Mouse (Mus musculus) NIH3T3 (cell line): ENCODE results near the gene Klhl26.
A peak's percentile ranks its signal among the peaks of the same experiment; 100 is the strongest.

ENCODE experiments used
- DNase-seq: peaks from one replicate; pipeline ENCODE4 v3.0.0-alpha.2; 2012; ENCODE audit warnings: low read depth

The Klhl26 gene

DNA sequence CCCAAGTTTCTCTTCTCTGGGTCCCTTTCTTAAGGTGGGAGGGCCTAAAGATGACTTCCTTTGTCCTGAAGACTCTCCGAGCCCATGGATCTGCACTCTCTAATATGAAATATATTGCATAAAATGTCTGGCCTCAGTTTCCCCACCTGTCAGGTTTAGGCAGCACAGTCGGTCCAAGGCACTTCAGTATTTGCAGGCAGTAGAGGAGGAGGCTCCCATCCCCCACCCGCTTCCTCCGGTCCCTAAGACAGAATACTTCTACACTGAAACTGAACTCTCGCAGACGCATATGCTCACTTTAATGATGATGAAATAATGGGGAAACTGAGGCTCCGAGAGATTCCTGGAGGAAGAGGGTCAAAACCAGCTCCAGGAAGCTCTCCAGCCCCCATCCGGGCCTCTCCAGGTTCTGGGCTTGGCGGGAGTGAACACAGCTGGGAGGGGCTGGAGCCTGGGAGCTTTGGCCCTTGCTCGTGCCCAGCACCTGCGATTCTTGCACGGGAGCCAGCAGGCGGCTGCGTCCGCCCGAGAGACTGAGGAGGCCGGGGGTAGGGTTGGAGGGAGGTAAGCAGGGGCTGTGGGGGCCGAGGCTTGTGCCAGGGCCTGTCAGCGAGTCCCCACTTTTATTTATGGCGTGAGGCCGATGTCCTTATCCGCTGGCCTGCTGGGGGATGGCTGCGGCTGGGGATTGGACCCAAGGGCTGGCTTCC, 25.2 kb upstream of the Klhl26 start:
- peak; percentile 59 for DNase-seq

DNA sequence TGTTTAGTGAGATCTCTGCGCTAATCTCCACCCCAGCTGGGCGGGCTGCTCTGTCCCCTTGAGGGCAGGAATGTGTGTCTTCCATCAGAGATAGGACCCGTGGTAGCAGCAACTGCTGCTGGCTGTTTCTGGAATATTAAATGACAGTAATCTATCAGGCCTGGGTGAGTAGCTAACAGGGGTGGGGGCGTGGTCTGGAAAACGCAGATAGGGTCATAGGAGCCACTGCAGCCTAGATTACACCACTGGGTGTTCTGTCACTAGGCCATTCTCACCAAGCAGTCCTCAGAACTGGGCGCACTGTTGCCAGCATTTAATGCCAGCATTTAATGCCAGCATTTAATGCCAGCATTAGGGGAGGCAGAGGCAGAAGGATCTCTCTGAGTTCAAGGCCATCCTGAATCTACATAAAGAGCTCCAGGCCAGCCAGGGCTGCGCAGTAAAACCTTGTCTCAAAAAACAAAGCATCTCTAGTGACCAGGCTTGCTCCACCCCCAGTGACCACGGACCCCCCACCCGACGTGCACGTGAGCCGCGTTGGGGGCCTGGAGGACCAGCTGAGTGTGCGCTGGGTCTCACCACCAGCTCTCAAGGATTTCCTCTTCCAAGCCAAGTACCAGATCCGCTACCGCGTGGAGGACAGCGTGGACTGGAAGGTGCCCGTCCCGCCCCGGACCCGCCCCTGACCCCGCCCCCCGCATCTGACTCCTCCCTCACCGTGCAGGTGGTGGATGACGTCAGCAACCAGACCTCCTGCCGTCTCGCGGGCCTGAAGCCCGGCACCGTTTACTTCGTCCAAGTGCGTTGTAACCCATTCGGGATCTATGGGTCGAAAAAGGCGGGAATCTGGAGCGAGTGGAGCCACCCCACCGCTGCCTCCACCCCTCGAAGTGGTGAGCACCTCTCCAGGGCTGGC, 23.9 kb upstream of the Klhl26 start:
- no peak for DNase-seq

DNA sequence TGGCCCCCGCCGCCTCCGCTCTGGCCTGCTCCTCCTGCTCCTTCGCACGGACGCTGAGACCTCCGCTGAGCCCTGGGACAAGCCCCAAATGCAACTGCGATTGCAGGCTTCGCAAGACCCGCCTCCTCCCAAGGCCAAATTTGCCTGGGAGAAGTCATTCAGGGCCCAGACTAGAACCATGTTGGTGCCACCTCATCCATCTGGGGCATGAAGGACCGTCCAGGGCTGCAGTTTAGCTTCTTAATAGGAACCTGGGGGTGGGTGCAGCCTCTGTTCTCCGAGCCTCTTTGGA, 18.9 kb upstream of the Klhl26 start:
- DNase-seq = peak; percentile 61

DNA sequence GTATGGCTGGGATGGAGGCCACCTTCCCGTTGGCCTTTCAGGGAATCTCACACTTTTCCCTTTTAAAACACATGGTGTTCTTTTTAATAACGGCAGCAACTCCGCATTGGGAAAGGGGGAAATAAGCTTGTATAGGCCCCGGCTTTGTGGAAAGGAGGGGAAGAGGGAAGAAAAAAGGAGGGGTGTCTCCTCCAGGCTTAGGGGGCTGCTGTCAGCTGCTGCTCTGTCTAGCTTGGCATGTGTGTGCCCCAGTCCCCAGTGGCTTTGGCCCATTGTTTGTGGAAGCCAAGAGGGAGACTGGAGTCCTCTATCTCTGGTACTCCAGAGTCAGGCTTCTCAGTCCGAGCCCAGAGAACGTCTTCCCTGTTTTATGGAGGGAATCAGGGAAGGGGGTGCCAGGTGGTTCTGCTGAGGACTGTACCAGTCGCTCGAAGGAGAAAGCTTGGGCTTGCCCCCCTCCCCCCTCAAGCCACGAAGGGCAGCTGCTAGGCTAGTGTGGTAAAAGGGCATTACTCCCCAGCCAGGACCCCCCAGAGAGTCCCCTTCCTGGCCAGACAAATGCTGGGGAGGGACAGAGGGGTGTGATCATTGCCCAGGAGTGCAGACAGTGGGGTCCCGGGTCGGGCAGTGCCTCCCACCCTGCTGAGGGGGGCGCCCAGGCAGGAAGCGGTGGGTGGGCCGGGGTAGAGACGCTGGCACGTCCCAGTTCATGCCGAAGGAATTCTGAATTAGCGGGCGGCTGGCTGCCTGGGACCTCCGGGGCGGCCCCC, 18.4 kb upstream of the Klhl26 start:
- no peak for DNase-seq

DNA sequence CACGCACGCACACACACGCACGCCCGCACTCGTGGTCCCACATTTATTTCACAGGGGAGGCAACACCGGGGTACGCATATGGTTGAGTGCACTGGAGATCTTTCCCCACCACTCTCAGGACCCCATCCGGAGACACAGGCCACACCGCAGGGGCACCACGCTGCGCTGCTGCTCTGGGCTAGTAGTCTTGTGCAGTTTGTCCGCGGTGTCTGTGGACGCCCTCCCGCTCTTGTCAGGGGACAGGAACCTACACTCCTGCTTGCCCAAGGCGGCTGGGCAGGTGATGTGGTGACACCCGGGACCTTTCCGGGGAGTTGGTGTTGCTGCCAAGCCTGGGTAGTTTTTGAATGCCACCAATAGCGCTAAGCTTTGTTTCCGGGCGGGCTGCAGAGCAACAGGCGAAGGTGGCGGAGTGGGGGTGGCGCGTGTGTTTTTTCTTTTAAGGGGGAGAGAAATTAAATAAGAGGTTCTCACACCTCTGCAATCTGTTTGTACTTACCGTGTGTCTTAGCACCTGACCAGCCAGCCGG, 17.7 kb upstream of the Klhl26 start:
- DNase-seq = no peak

DNA sequence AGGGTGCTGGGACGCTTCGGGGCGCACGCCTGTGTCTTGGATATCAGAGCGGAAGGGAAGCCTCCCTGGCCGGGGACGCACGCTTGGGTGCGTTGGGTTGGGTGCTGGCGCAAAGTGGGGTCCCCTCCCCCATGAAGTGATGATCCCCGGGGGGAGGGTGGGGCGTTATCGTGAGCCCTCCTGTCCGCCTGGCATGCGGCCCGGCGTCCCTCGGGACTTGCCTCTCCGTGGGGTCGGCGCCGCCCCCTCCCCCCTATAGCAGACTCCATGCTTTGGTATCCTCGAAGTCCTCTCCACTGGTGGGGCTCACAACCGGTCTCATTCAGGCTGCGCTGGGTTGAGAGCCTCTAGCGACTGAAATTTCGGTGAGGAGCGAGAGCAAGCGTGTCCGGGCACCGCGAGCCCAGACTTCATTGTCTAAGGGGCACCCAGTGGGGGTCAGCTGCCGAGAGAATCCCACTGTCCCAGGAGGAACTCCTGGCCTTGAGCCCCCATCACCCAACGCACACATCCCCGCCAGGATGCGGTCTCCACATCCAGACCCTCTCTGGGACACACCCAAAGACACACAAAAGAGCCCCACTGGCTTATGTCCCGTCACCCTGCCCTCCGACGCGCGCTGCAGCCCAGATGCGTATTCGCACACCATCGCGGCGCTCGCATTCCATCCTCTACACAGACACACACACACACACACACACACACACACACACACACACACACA, 17.1 kb upstream of the Klhl26 start:
- peak; percentile 59 for DNase-seq

DNA sequence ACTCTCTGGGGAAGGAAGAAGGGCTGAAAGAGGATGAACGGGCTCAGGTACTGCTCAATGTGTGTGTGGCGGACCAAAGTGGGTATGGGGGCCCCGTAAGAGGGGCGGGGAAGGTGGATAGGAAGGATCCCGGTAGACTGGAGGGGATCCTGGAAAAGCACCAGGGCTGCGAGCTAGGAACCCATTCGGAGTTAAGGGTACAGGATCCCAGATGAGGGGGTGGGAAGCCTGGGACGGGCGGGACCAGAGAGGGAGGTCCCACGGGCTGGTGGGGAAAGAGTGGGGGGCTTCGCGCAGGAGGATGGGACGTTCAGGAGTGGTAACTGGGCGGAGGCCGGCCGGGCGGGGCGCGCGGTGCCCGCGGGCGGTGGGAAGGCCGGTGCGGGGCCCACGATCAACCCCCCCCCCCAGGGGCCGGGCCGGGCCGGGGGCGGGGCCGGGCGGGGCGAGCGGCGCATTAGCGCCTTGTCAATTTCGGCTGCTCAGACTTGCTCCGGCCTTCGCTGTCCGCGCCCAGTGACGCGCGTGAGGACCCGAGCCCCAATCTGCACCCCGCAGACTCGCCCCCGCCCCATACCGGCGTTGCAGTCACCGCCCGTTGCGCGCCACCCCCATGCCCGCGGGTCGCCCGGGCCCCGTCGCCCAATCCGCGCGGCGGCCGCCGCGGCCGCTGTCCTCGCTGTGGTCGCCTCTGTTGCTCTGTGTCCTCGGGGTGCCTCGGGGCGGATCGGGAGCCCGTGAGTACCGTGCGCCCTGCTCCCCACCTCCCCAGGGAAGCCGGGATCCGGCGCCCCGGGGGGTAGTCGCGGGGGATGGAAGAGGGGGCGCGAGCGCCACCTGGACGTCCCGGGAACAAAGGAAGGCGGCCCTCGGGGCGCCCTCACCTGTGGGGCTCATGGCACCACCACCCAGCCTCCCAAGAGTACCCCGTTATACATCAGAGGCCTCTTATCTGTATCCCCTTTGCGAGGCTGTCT, 16.2 kb upstream of the Klhl26 start, which contains the start of gene Crlf1:
Crlf1 (plus strand) TSS at position 495 of the 977 bp plus-strand sequence.
- peak; percentile 65 for DNase-seq

DNA sequence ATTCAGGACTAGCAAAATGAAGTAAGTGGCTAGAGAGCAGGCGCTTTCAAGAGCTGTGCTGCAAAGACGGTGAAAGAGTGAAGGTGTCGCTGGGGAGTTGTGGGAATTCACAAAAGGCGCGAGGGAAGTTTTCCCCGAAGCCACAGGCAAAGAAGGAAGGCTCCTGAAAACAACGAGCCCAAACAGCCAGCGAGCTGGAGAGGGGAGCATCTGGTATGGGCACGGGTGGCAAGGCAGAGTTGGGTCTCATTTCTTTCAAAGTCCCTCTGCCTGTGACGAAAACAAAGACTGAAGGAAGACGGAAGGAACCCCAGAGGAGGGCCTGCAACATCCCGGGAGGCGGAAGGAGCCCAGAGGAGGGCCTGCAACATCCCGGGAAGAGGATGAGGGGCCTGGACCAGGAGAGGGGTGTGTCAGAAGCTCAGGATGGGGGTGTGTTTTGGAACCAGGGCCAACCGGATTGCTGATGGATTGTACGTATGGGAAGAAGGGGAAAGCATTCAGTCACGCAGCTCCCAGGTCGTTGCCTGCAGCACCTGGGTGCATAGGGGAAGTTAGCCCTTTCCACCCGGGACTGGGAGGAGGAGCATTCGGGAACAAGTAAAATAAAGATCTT, 14.2 kb upstream of the Klhl26 start:
- no peak for DNase-seq

DNA sequence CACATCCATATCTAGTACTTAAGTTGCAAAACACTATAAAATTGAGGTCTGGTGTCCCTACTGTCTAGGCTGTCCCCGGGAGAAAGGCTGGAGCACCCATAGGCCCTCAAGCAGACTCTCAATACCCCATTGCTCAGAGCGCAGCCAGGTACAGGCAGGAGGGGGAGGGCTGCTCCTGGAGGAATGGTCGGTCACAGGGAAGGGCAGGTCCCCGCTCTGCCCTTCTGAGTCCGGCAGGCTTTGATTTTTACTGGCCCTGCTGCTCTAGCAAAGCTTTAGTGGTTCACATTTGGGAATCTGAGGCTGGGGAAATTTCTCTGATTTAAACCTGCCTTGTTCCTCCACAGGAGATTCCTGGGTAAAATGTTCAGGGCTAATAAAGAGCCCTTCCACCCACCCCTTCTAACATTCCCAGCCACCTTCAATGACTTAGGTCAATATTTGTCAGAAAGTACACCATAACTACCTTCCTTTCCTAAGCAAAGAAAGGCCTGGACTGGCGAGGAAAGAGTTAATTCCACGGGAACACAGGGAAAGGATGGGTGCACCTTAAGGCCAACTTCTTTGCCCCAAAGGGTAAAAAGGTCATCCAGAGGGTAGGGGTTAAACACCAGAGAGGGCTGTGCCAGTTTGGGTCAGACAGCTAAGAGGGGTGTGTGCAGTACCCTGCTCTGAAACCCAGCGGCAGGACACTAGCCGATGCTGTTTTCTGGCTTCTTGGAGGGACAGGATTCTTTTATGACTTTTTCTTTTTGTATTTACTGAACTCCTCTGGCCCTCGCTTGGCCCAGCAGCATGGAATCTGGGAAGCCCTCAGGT, 13.5 kb upstream of the Klhl26 start:
- DNase-seq = no peak

DNA sequence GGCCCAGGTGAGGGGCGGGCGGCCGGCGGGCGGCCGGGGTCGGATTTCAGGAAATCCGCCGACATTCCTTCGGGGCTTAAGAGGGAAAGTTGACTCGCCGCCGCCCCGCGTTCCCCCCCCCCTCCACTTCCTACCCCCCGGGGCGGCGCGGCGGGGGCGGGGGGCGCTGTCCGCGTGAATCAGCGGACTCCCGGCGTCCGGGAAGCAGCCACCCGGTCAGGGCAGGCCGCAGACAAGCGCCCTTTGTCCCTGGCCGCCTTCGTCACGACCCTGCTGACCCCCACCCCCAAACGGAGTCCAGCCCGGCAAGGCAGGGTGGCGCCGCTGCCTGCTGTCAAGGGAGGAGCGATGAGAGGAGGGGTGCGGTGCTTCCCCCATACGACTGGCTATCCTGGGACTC, 12.8 kb upstream of the Klhl26 start:
- peak; percentile 63 for DNase-seq

DNA sequence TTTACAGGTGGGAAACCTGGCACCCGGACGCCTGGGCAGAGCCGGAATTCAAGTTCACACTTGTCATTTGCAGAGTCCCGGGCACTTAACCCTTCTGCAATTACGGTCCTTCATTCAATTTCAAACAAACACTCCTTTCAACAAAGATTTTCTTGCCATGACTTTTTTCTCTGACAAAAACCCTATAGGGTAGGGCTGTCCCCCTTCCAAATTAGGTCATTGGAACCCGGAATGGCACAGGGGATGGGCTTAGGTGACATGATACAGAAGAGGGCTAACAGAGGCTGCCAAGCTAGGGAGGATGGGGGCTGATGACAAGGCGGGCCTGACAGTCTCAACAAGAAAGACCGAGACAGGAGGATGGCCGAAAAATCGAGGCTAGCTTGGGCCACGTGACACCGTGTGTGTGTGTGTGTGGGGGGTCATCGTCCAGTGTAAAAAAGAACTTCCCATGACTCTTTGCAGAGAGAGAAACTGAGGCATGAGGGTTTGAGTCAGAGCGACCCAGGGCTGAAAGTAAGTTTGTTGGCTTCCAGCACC, 12.2 kb upstream of the Klhl26 start:
- no peak for DNase-seq

DNA sequence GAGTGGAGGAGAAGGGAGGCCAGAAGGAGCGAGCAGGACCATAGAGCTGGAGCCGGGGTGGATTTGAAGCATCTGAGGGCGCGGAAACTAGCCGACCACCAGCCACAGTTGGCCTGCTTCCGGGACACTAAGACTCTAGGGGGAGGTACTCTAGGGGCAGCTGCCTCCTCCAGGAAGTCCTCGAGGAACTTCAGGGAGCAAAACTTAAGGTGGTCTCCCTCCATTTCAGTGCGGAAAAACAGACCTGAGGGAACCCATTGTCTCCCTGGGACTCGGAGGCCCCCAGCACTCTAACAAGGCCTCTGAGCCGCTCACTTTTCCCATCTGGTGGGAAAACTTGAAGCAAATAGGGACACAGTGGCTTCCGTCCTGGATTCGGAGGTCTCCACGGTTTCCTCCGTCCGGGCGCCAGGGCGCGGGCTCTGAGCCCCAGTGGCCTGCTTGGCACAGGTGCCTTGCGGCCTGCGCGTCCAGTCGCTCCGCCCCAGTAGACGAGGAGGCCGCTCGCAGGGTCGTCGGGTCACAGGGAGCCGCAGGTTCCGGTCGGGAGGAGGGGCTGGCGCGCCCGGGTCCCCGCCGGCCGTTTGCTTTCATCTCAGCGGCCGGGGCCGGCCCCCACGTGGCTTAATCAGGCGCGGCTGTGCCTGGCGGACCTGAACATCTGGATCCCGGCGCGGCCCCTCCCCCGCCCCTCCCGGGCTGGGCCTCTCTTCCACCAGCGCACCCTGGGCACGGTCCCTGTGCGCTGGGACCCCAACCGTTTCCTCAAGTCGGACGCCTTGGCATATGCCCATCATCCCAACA, 11.4 kb upstream of the Klhl26 start:
- DNase-seq = no peak

DNA sequence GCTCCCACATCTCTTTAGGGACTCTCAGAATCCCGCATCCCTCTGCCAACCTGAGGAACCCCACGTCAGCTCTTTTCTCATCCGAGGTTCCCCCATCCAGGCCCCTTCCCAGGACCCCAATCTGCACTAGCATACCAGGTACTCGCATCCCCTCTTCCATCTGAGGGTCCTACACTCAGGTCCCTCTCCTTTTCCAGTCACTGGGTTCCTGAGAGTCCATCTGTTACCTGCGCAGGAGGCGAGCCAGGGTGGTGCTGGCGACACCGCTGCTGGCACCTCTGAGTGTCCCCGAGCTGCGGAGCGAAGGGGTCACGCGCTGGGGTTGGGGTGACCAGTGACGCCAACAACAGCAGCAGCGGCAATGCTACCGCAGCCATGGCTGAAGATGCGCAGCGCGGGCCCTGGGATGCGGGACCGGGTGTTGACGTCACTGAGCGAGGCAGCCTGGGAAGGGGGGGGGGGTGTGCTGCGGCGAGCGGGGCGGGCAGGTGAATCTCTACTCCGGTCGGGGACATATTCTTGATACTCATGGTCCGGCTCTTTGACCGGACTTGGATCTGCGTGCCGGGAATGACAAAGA, 10.3 kb upstream of the Klhl26 start, which contains the start of gene Tmem59l:
Tmem59l (minus strand) TSS at position 418 of the 580 bp plus-strand sequence.
- DNase-seq = no peak

DNA sequence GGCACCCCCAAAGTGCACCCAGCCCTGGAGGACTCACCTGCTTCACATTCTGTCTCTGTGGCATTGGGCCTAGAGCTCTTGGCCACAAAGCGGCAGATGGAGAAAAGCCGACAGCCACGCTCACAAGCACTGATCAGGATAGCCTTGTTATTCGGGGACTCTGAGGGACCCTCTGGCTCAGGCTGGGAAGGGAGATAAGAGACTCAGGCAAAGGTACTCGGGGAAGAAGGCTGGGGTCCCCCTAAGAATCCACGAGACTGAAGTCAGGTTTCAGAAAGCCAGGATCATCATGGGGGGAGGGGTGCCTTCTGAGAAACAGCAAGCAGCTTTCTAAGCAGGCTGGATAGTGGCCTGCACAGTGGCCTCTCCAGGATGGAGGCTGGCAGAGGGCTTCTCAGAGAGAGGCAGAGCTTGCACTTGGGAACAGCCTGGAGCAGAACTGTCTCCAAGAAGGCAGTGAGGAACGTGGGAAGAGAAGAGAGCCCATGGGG, 9.5 kb upstream of the Klhl26 start:
- no peak for DNase-seq

DNA sequence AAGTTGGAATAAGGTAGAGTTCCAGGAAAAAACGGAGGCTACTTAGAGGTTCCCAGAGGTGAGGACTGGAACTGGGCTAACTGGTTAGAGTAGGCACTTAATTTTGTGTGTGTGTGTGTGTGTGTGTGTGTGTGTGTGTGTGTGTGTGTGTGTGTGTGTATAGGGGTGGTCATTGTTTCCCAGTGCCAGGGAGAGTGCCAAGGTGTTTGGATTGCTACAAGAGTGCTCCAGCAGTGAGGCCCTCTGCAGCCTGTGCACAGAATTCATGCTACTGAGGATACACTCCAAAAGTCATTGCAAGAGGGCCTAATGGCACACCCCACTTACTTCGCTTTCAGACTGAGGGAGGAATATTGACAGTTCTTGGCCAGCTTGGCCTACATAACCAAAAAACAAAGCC, 6.2 kb upstream of the Klhl26 start:
- DNase-seq = no peak

DNA sequence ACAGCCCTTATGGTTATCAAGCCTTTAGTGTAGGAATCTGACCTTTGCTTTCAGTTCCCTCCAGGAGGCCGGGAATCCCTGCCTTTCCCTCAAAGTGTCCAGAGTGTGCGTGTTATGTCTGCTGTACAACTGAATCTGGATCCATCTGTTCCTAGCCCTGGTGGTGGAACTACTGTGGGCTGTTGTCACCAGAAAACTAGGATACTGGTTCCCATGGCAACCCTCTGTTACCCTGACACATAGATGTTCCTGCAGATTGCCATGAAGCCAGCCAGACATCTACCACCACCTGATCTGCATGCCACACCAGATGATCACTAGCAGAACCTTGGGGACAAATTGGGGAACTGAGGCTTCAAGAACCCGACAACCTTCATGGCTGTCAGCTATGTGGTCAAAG, 5.1 kb upstream of the Klhl26 start:
- DNase-seq = no peak

DNA sequence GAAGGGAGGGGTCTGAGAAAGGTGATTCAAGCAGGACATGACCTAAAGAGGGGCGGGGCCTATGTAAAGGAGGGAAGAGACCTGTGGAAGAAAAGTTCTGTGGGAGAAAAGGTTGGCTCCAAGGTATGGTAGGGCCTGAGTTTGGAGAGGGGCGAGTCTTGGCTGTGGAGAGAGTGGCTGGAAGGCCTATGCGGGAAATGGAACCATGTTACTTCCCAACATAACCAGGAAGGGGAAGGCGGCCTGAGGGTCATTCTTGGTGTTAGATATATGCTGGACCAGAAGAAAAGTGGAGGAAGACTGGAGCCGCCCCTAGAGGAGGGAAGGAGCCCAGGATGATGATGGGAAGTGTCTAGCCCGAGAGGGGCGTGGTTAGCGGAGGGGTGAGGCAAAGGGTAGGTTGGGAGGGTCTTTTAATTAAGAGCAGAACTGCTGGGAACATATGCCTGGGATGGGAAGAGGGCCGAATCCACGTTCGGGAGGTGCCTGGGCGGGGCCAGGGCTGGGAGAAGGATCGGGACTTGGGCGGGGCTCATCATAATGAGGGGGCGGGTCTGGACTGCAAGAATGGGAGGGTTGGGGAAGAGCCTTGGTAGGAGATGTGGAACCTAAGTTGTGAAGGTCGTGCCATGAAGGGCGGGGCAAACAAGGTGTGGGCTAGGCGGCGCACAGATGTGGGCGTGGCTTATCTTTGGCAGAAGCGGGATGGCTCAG, 658 bp upstream of the Klhl26 start:
- peak; percentile 83 for DNase-seq
